Mouse (Mus musculus): ENCODE data around the gene Ctnnbip1. TPM values are rescaled to one million over a fixed set of nuclear protein-coding genes. Genes with fewer than 3 reads are reported as not detected.

Ctnnbip1 gene
- polyA plus RNA-seq, 1 experiment from 2014 or later: 36.3 TPM

- Histone ChIP-seq H3K36me3 (ENCODE audit: control insufficient read depth, insufficient read depth, low read length) (peaks cover 8% of the 10 kb centered on the region; the same call in 1 of the 2 replicates), H3K9me3 (replicated peaks; ENCODE audit: control insufficient read depth, low read length) (no peaks in the 10 kb centered on the region), H3K27ac (ENCODE audit: low read depth, low read length) (no peak overlapping the region), H3K27me3 (ENCODE audit: control insufficient read depth, insufficient read depth, low read length) (no peaks in the 10 kb centered on the region), H3K9ac (ENCODE audit: low read depth, low read length) (no peak overlapping the region), H3K4me3 (ENCODE audit: low read depth, low read length) (no peak overlapping the region), H3K4me1 (ENCODE audit: control insufficient read depth, insufficient read depth, low read length) (peaks cover 12% of the 10 kb centered on the region), H3K4me2 (no peak overlapping the region)
- WGBS (ENCODE audit: insufficient replicate concordance): 74% methylated on average over 8 of the region's 8 CpGs
- no peak for ATAC-seq (replicated peaks; ENCODE audit: insufficient number of reproducible peaks, low FRiP score, low TSS enrichment)
These were observed 26.9 kb downstream of the Ctnnbip1 start for GRCm38 (mm10) chr4:149544892-149545291.

GRCm38 (mm10) chr4:149546797-149547444 lies 28.9 kb downstream of the Ctnnbip1 start:
- no peak overlapping the region for H3K27ac ChIP-seq (ENCODE audit: low read depth, low read length)
- peaks cover 6% of the 10 kb centered on the region for H3K4me1 ChIP-seq (ENCODE audit: control insufficient read depth, insufficient read depth, low read length)
- no peak overlapping the region for H3K9ac ChIP-seq (ENCODE audit: low read depth, low read length)
- no peak for ATAC-seq (replicated peaks; ENCODE audit: insufficient number of reproducible peaks, low FRiP score, low TSS enrichment)
- H3K27me3 ChIP-seq (ENCODE audit: control insufficient read depth, insufficient read depth, low read length): no peaks in the 10 kb centered on the region
- H3K36me3 ChIP-seq (ENCODE audit: control insufficient read depth, insufficient read depth, low read length): peaks cover 8% of the 10 kb centered on the region; the same call in 1 of the 2 replicates
- H3K9me3 ChIP-seq (replicated peaks; ENCODE audit: control insufficient read depth, low read length): no peaks in the 10 kb centered on the region
- no peak overlapping the region for H3K4me3 ChIP-seq (ENCODE audit: low read depth, low read length)
- WGBS (ENCODE audit: insufficient replicate concordance): 74% methylated on average over 9 of the region's 9 CpGs
- no peak overlapping the region for H3K4me2 ChIP-seq

- Histone ChIP-seq H3K4me2 (no peak overlapping the region), H3K4me3 (ENCODE audit: low read depth, low read length) (no peak overlapping the region), H3K9me3 (replicated peaks; ENCODE audit: control insufficient read depth, low read length) (no peaks in the 10 kb centered on the region), H3K27ac (ENCODE audit: low read depth, low read length) (no peak overlapping the region), H3K36me3 (ENCODE audit: control insufficient read depth, insufficient read depth, low read length) (peaks cover 8% of the 10 kb centered on the region; the same call in 1 of the 2 replicates), H3K27me3 (ENCODE audit: control insufficient read depth, insufficient read depth, low read length) (no peaks in the 10 kb centered on the region), H3K9ac (ENCODE audit: low read depth, low read length) (no peak overlapping the region), H3K4me1 (ENCODE audit: control insufficient read depth, insufficient read depth, low read length) (peaks cover 3% of the 10 kb centered on the region; the same call in 1 of the 2 replicates)
- 82% methylated on average over 6 of the region's 6 CpGs for WGBS (ENCODE audit: insufficient replicate concordance)
- ATAC-seq (replicated peaks; ENCODE audit: insufficient number of reproducible peaks, low FRiP score, low TSS enrichment): no peak
These were observed 29.5 kb downstream of the Ctnnbip1 start for GRCm38 (mm10) chr4:149547523-149547922.

GRCm38 (mm10) chr4:149549221-149549925 lies 31.3 kb downstream of the Ctnnbip1 start:
- Histone ChIP-seq H3K4me2 (no peak overlapping the region), H3K9ac (ENCODE audit: low read depth, low read length) (no peak overlapping the region), H3K4me3 (ENCODE audit: low read depth, low read length) (no peak overlapping the region), H3K27ac (ENCODE audit: low read depth, low read length) (no peak overlapping the region), H3K36me3 (ENCODE audit: control insufficient read depth, insufficient read depth, low read length) (peaks cover 8% of the 10 kb centered on the region; the same call in 1 of the 2 replicates), H3K4me1 (ENCODE audit: control insufficient read depth, insufficient read depth, low read length) (no peaks in the 10 kb centered on the region), H3K9me3 (replicated peaks; ENCODE audit: control insufficient read depth, low read length) (no peaks in the 10 kb centered on the region), H3K27me3 (ENCODE audit: control insufficient read depth, insufficient read depth, low read length) (no peaks in the 10 kb centered on the region)
- WGBS (ENCODE audit: insufficient replicate concordance): 58% methylated on average over 9 of the region's 9 CpGs
- ATAC-seq (replicated peaks; ENCODE audit: insufficient number of reproducible peaks, low FRiP score, low TSS enrichment): peak; percentile 61; the same call in 1 of the 2 replicates

GRCm38 (mm10) chr4:149550866-149551265 lies 32.8 kb downstream of the Ctnnbip1 start:
- peaks cover 8% of the 10 kb centered on the region; the same call in 1 of the 2 replicates for H3K36me3 ChIP-seq (ENCODE audit: control insufficient read depth, insufficient read depth, low read length)
- no peak for ATAC-seq (replicated peaks; ENCODE audit: insufficient number of reproducible peaks, low FRiP score, low TSS enrichment)
- no peaks in the 10 kb centered on the region for H3K4me1 ChIP-seq (ENCODE audit: control insufficient read depth, insufficient read depth, low read length)
- no peak overlapping the region for H3K9ac ChIP-seq (ENCODE audit: low read depth, low read length)
- WGBS (ENCODE audit: insufficient replicate concordance): 78% methylated on average over 5 of the region's 5 CpGs
- H3K4me3 ChIP-seq (ENCODE audit: low read depth, low read length): no peak overlapping the region
- H3K27me3 ChIP-seq (ENCODE audit: control insufficient read depth, insufficient read depth, low read length): no peaks in the 10 kb centered on the region
- no peak overlapping the region for H3K27ac ChIP-seq (ENCODE audit: low read depth, low read length)
- H3K9me3 ChIP-seq (replicated peaks; ENCODE audit: control insufficient read depth, low read length): no peaks in the 10 kb centered on the region
- no peak overlapping the region for H3K4me2 ChIP-seq

GRCm38 (mm10) chr4:149551696-149552095 lies 33.7 kb downstream of the Ctnnbip1 start:
- Histone ChIP-seq H3K36me3 (ENCODE audit: control insufficient read depth, insufficient read depth, low read length) (0 out of 2 replicates have a peak, but pooled peaks cover 2% of the 10 kb centered on the region), H3K4me1 (ENCODE audit: control insufficient read depth, insufficient read depth, low read length) (no peaks in the 10 kb centered on the region), H3K27ac (ENCODE audit: low read depth, low read length) (no peak overlapping the region), H3K27me3 (ENCODE audit: control insufficient read depth, insufficient read depth, low read length) (no peaks in the 10 kb centered on the region), H3K4me3 (ENCODE audit: low read depth, low read length) (no peak overlapping the region), H3K9me3 (replicated peaks; ENCODE audit: control insufficient read depth, low read length) (no peaks in the 10 kb centered on the region), H3K9ac (ENCODE audit: low read depth, low read length) (no peak overlapping the region), H3K4me2 (no peak overlapping the region)
- 78% methylated on average over 5 of the region's 5 CpGs for WGBS (ENCODE audit: insufficient replicate concordance)
- no peak for ATAC-seq (replicated peaks; ENCODE audit: insufficient number of reproducible peaks, low FRiP score, low TSS enrichment)

GRCm38 (mm10) chr4:149553834-149554233 lies 35.8 kb downstream of the Ctnnbip1 start:
- ATAC-seq (replicated peaks; ENCODE audit: insufficient number of reproducible peaks, low FRiP score, low TSS enrichment): no peak
- Histone ChIP-seq H3K4me2 (no peak overlapping the region), H3K27ac (ENCODE audit: low read depth, low read length) (no peak overlapping the region), H3K36me3 (ENCODE audit: control insufficient read depth, insufficient read depth, low read length) (no peaks in the 10 kb centered on the region), H3K4me3 (ENCODE audit: low read depth, low read length) (no peak overlapping the region), H3K9me3 (replicated peaks; ENCODE audit: control insufficient read depth, low read length) (no peaks in the 10 kb centered on the region), H3K27me3 (ENCODE audit: control insufficient read depth, insufficient read depth, low read length) (no peaks in the 10 kb centered on the region), H3K4me1 (ENCODE audit: control insufficient read depth, insufficient read depth, low read length) (peaks cover 9% of the 10 kb centered on the region; the same call in 1 of the 2 replicates), H3K9ac (ENCODE audit: low read depth, low read length) (no peak overlapping the region)
- 71% methylated on average over 7 of the region's 7 CpGs for WGBS (ENCODE audit: insufficient replicate concordance)

- Histone ChIP-seq H3K9me3 (replicated peaks; ENCODE audit: control insufficient read depth, low read length) (no peaks in the 10 kb centered on the region), H3K27ac (ENCODE audit: low read depth, low read length) (no peak overlapping the region), H3K27me3 (ENCODE audit: control insufficient read depth, insufficient read depth, low read length) (no peaks in the 10 kb centered on the region), H3K4me3 (ENCODE audit: low read depth, low read length) (no peak overlapping the region), H3K9ac (ENCODE audit: low read depth, low read length) (no peak overlapping the region), H3K4me2 (no peak overlapping the region), H3K36me3 (ENCODE audit: control insufficient read depth, insufficient read depth, low read length) (no peaks in the 10 kb centered on the region), H3K4me1 (ENCODE audit: control insufficient read depth, insufficient read depth, low read length) (peaks cover 10% of the 10 kb centered on the region; the same call in 1 of the 2 replicates)
- 77% methylated on average over 4 of the region's 4 CpGs for WGBS (ENCODE audit: insufficient replicate concordance)
- ATAC-seq (replicated peaks; ENCODE audit: insufficient number of reproducible peaks, low FRiP score, low TSS enrichment): no peak
These were observed 38.1 kb downstream of the Ctnnbip1 start for GRCm38 (mm10) chr4:149556111-149556510.
